Mouse (Mus musculus) heart, embryonic 14.5 days (tissue): ENCODE measurements around the gene Zfr. TPM values are rescaled to one million over a fixed set of nuclear protein-coding genes. Genes with fewer than 3 reads are reported as not detected.
A peak's percentile ranks its signal among the peaks of the same experiment; 100 is the strongest.

Experiments used
- ATAC-seq: fragments of 200-750 bp; cut with Nextera tagmentation; 2 replicates; pipeline ENCODE4 v1.8.0; 2017; ENCODE audit warnings: low read depth, moderate TSS enrichment; ENCODE audit not compliant: insufficient number of reproducible peaks, insufficient read depth, low FRiP score
- H3K27ac ChIP-seq, 2 experiments: fragments of 200-500 bp in 1 of 2; fragments of 300-500 bp in 1 of 2; sonication (generic) in 1 of 2; replicated peaks in 1 of 2; 2 replicates each; pipeline ENCODE4 v1.5.1; 2012 to 2014; ENCODE audit warnings: low read depth in 2 of 2, low read length in 2 of 2, control low read depth in 1 of 2, mild to moderate bottlenecking in 1 of 2, mixed read lengths in 1 of 2; ENCODE audit not compliant: control insufficient read depth in 1 of 2, insufficient read depth in 1 of 2
- H3K27me3 ChIP-seq: fragments of 300-500 bp; sonication (generic); 2 replicates; pipeline ENCODE4 v1.6.1; 2014; ENCODE audit warnings: mild to moderate bottlenecking, low read length, control low read depth; ENCODE audit not compliant: control insufficient read depth, insufficient read depth
- H3K36me3 ChIP-seq: fragments of 300-500 bp; sonication (generic); 2 replicates; pipeline ENCODE4 v1.6.1; 2014; ENCODE audit warnings: mild to moderate bottlenecking, control low read depth, low read length, mixed read lengths; ENCODE audit not compliant: control insufficient read depth, insufficient read depth
- H3K4me1 ChIP-seq, 2 experiments: fragments of 200-500 bp in 1 of 2; fragments of 300-500 bp in 1 of 2; sonication (generic) in 1 of 2; 2 replicates each; pipeline ENCODE4 v1.6.1; 2012 to 2014; ENCODE audit warnings: low read length in 2 of 2, control low read depth in 1 of 2, mixed read lengths in 1 of 2; ENCODE audit not compliant: control insufficient read depth in 2 of 2, insufficient read depth in 2 of 2
- H3K4me2 ChIP-seq: fragments of 300-500 bp; sonication (generic); 2 replicates; pipeline ENCODE4 v1.6.1; 2014; ENCODE audit warnings: mild to moderate bottlenecking, low read length
- H3K4me3 ChIP-seq, 2 experiments: fragments of 200-500 bp in 1 of 2; fragments of 300-500 bp in 1 of 2; sonication (generic) in 1 of 2; 2 replicates each; pipeline ENCODE4 v1.5.1; 2012 to 2014; ENCODE audit warnings: low read length in 2 of 2, mild to moderate bottlenecking in 2 of 2, control low read depth in 1 of 2, low read depth in 1 of 2, moderate library complexity in 1 of 2; ENCODE audit not compliant: control insufficient read depth in 1 of 2, insufficient read depth in 1 of 2
- H3K9ac ChIP-seq: fragments of 300-500 bp; sonication (generic); 2 replicates; pipeline ENCODE4 v1.6.1; 2014; ENCODE audit warnings: mild to moderate bottlenecking, low read length
- H3K9me3 ChIP-seq: fragments of 300-500 bp; sonication (generic); 2 replicates; pipeline ENCODE4 v1.6.1; 2016; ENCODE audit warnings: low read length, control low read depth; ENCODE audit not compliant: control insufficient read depth
- WGBS: fragments of 180-500 bp; shearing (Covaris S2); extraction: QIAGEN DNeasy Blood & Tissue Kit; methylation state at CpG from one replicate; pipeline ENCODE4 v1.1.7; 2014; 5-methylcytosine and 5-hydroxymethylcytosine counted together
- polyA plus RNA-seq: library from polyadenylated mRNA; unstranded; fragments of >200 nt; fragmentation: Nextera tagmentation; extraction: Ambion mirVana; gene quantifications from 2 replicates; pipeline ENCODE4 v1.2.1, GENCODE M21; 2014

Zfr gene
- polyA plus RNA-seq, 1 experiment from 2014 or later = 142 TPM

DNA sequence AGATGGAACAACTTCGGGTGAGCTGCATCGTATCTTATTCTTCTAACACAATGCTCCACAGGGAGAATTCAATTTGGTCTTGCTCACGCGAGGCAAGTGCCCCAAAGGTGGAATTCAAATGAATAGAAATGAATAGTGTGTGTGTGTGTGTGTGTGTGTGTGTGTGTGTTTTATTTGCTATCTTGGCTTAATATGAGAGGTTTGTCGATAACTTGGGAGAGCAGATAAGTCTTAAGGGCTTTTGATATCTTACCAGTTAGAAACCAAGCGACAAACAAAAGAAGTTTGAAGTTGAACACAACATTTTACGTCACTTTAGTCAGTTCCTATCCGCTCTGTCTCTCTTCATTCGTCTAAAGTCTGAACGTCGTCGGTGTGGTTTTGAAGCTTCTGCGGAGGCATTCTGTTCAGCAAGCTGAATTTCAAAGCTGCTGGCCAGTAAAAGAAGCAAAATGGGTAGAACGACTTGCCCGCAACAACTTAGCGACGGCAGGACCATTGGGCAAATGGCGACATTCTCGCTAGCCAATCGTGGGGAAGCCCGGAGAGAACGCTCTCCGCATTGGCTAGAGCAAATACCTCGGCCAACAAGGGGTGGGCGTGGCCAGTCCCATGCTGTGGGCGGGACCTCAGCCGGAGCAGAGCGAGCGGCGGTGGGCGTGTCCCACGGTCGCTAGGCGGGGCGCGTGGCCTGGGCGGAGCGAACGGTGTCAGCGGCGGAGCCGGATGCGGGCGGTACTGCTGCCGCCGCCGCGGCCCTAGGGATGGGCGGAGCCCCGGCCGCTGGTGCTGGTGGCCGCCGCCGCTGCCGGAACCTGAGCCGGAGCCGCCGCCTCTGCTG lies 86.9 kb downstream of the Zfr start, which contains the start of gene Mtmr12:
Mtmr12 (plus strand) TSS at position 710 of the 841 bp plus-strand sequence.
- Histone ChIP-seq H3K4me3 (peak within 1 kb of the TSS; percentile 96 to 99), H3K4me1 (peaks cover 20 to 36% of the 10 kb centered on the region in 2 experiments), H3K9ac (peak within 1 kb of the TSS; percentile 98), H3K4me2 (peak within 1 kb of the TSS; percentile 76), H3K27me3 (no peaks in the 10 kb centered on the region), H3K9me3 (no peaks in the 10 kb centered on the region), H3K36me3 (peaks cover 8% of the 10 kb centered on the region; the same call in 1 of the 2 replicates), H3K27ac (peak within 1 kb of the TSS; percentile 89 to 94)
- ATAC-seq = peak; percentile 98
- under 1% methylated on average over 58 of the region's 58 CpGs for WGBS

GRCm38 (mm10) chr15:12205160-12205901 lies 87.7 kb downstream of the Zfr start:
- peaks cover 20 to 36% of the 10 kb centered on the region in 2 experiments for H3K4me1 ChIP-seq
- peaks cover 8% of the 10 kb centered on the region; the same call in 1 of the 2 replicates for H3K36me3 ChIP-seq
- H3K27ac ChIP-seq = peak overlapping the region; percentile 89 to 94
- H3K27me3 ChIP-seq = no peaks in the 10 kb centered on the region
- under 1% methylated on average over 59 of the region's 73 CpGs for WGBS
- peak overlapping the region; percentile 98 for H3K9ac ChIP-seq
- peak overlapping the region; percentile 96 to 99 for H3K4me3 ChIP-seq
- peak; percentile 76 for ATAC-seq
- H3K4me2 ChIP-seq = peak overlapping the region; percentile 76
- H3K9me3 ChIP-seq = no peaks in the 10 kb centered on the region

GRCm38 (mm10) chr15:12205902-12206645 lies 88.4 kb downstream of the Zfr start:
- no peak for ATAC-seq
- H3K36me3 ChIP-seq = peaks cover 8% of the 10 kb centered on the region; the same call in 1 of the 2 replicates
- 31% methylated on average over 14 of the region's 14 CpGs for WGBS
- H3K9ac ChIP-seq = peak overlapping the region; percentile 98
- peak overlapping the region; percentile 76 for H3K4me2 ChIP-seq
- no peaks in the 10 kb centered on the region for H3K27me3 ChIP-seq
- H3K27ac ChIP-seq = no peak overlapping the region
- H3K9me3 ChIP-seq = no peaks in the 10 kb centered on the region
- H3K4me3 ChIP-seq = peak overlapping the region; percentile 96 to 99
- peaks cover 20 to 36% of the 10 kb centered on the region in 2 experiments for H3K4me1 ChIP-seq

DNA sequence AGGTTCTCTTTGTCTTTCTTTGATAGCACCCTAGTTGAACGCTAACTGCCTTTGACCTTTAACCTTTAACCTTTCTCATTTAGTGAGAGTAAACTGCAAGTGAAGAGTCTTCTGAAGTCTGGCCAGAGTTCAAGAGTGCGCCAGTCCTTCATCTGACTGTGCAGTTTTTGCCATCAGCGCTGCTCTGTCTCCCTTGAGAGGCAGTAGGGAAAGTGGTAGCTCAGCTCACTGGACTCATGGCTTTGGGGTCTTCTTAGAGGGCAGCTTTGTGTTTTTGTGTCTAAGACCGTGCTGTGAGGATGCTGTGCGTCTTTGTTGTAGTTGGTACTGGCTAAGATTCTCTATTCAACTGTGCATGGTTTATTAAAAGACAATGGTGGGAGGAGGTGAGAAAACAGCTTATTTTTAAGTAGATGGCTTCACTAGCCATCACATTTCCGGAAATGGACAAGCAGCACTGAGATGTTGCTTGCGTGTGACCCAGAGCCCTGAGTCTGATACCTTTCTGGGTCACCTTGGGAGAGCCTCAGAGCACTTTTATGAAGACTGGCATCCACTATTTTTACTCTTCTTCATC lies 89.1 kb downstream of the Zfr start:
- ATAC-seq = no peak
- Histone ChIP-seq H3K9ac (peak overlapping the region; percentile 98), H3K27me3 (no peaks in the 10 kb centered on the region), H3K4me1 (peaks cover 25 to 33% of the 10 kb centered on the region in 2 experiments), H3K9me3 (no peaks in the 10 kb centered on the region), H3K4me3 (peak overlapping the region in 1 of 2 experiments; percentile 96; a peak in 1 of 4 replicates), H3K27ac (no peak overlapping the region), H3K4me2 (peak overlapping the region; percentile 76), H3K36me3 (peaks cover 8% of the 10 kb centered on the region; the same call in 1 of the 2 replicates)
- 65% methylated on average over 7 of the region's 7 CpGs for WGBS

GRCm38 (mm10) chr15:12207556-12208090 lies 90.0 kb downstream of the Zfr start:
- no peak for ATAC-seq
- 56% methylated on average over 6 of the region's 6 CpGs for WGBS
- H3K9ac ChIP-seq = peak overlapping the region; percentile 30; the same call in 1 of the 2 replicates

GRCm38 (mm10) chr15:12211577-12211976 lies 93.9 kb downstream of the Zfr start:
- Histone ChIP-seq H3K27me3 (no peaks in the 10 kb centered on the region), H3K36me3 (peaks cover 8% of the 10 kb centered on the region; the same call in 1 of the 2 replicates), H3K27ac (no peak overlapping the region), H3K4me3 (no peak overlapping the region), H3K9me3 (no peaks in the 10 kb centered on the region), H3K4me2 (no peak overlapping the region), H3K9ac (no peak overlapping the region), H3K4me1 (peaks cover 27 to 37% of the 10 kb centered on the region in 2 experiments)
- 76% methylated on average over 8 of the region's 8 CpGs for WGBS
- ATAC-seq = no peak

More at GRCm38 (mm10) chr15:12207556-12208090, 90.0 kb downstream of the Zfr start:
- no peak overlapping the region for H3K4me3 ChIP-seq
- peaks cover 8% of the 10 kb centered on the region; the same call in 1 of the 2 replicates for H3K36me3 ChIP-seq
- H3K4me2 ChIP-seq = no peak overlapping the region
- peaks cover 26 to 33% of the 10 kb centered on the region in 2 experiments for H3K4me1 ChIP-seq
- no peak overlapping the region for H3K27ac ChIP-seq
- no peaks in the 10 kb centered on the region for H3K9me3 ChIP-seq
- H3K27me3 ChIP-seq = no peaks in the 10 kb centered on the region
